Mouse (Mus musculus) heart, adult 2 months (tissue): ENCODE data around the gene Foxe3.

Experiments used
- CTCF ChIP-seq: fragments of 200-600 bp; IDR thresholded peaks from 2 replicates; pipeline ENCODE4 v1.8.1; 2022; ENCODE audit warnings: antibody characterized with exemption, mild to moderate bottlenecking, moderate library complexity
- POLR2A ChIP-seq: fragments of 200-500 bp; IDR thresholded peaks from 2 replicates; pipeline ENCODE4 v1.6.1; 2011; ENCODE audit warnings: mild to moderate bottlenecking, low read depth, low read length, control low read depth; ENCODE audit not compliant: insufficient read depth

DNA sequence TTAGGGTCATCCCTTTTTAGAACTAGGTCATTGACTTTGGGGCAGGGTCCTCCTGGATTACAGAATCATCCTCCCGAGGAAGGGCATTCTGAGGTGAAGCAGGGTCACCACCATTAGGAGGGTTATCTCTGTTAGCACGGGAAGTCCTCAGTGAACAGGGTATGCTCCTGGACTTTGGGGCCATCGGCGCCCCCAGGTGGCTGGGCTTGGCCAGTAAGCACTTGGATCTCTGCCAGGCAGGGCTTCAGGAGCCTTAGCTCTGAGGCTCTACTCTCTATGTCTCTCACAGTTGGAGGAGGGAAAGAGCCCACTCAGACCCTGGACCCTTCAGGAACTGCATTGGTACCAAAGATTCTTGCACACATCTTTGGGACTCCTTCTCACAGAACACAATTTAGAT, 28.0 kb downstream of the Foxe3 start:
- TF ChIP-seq POLR2A (no peak), CTCF (peak; percentile 53)
